Mouse (Mus musculus) neural tube, embryonic 14.5 days (tissue): ENCODE results near the gene Zbtb16. TPM values are rescaled to one million over a fixed set of nuclear protein-coding genes. Genes with fewer than 3 reads are reported as not detected.

Experiments
- ATAC-seq: fragments of 200-750 bp; cut with Nextera tagmentation; 2 replicates; pipeline ENCODE4 v1.8.0; 2017; ENCODE audit warnings: low read depth, mild to moderate bottlenecking, moderate TSS enrichment, moderate library complexity
- H3K27ac ChIP-seq: fragments of 300-500 bp; sonication (generic); 2 replicates; pipeline ENCODE4 v1.5.1; 2014; ENCODE audit warnings: low read depth, mild to moderate bottlenecking, control low read depth, low read length, moderate library complexity, mixed read lengths
- H3K27me3 ChIP-seq: fragments of 300-500 bp; sonication (generic); 2 replicates; pipeline ENCODE4 v1.6.1; 2014; ENCODE audit warnings: low read length; ENCODE audit not compliant: control insufficient read depth, insufficient read depth
- H3K36me3 ChIP-seq: fragments of 300-500 bp; sonication (generic); 2 replicates; pipeline ENCODE4 v1.6.1; 2014; ENCODE audit warnings: low read length, mixed read lengths; ENCODE audit not compliant: control insufficient read depth, insufficient read depth
- H3K4me1 ChIP-seq: fragments of 300-500 bp; sonication (generic); 2 replicates; pipeline ENCODE4 v1.6.1; 2014; ENCODE audit warnings: low read length; ENCODE audit not compliant: control insufficient read depth, insufficient read depth
- H3K4me2 ChIP-seq: fragments of 300-500 bp; sonication (generic); 2 replicates; pipeline ENCODE4 v1.6.1; 2014; ENCODE audit warnings: mild to moderate bottlenecking, low read depth, low read length, control low read depth
- H3K4me3 ChIP-seq: fragments of 300-500 bp; sonication (generic); 2 replicates; pipeline ENCODE4 v1.5.1; 2014; ENCODE audit warnings: low read depth, low read length, control low read depth, mixed read lengths
- H3K9ac ChIP-seq: fragments of 300-500 bp; sonication (generic); replicated peaks from 2 replicates; pipeline ENCODE4 v1.6.1; 2014; ENCODE audit warnings: low read depth, mild to moderate bottlenecking, control low read depth, low read length, mixed read lengths
- H3K9me3 ChIP-seq: fragments of 300-500 bp; sonication (generic); 2 replicates; pipeline ENCODE4 v1.6.1; 2016; ENCODE audit warnings: low read length; ENCODE audit not compliant: control insufficient read depth
- WGBS: fragments of 180-500 bp; shearing (Covaris S2); extraction: QIAGEN DNeasy Blood & Tissue Kit; methylation state at CpG from one replicate; pipeline ENCODE4 v1.1.7; 2014; 5-methylcytosine and 5-hydroxymethylcytosine counted together
- polyA plus RNA-seq: library from polyadenylated mRNA; unstranded; fragments of >200 nt; fragmentation: Nextera tagmentation; extraction: Ambion mirVana; gene quantifications from 2 replicates; pipeline ENCODE4 v1.2.1, GENCODE M21; 2014

Zbtb16 gene
- polyA plus RNA-seq, 1 experiment from 2014 or later: 12.0 TPM

DNA sequence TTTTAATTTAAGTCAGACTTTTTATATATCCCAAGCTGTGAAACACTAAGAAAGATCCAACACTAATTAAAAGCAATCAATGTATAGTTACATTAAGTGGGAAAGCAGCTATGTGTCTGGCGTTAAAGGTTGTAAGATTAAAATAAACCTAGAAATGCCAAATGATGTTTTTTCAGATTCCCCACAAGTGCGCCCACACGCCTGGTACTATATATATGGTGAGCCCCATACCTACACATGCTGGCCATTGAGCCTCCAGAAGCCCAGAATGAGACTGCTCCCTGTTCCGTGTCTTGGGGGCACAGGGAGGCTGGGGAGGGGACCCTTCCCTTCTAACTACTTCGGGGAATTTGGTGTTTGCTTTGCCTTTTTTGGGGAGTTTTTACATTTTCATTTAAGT is 34.7 kb downstream of the Zbtb16 start:
- Histone ChIP-seq H3K9ac (no peak overlapping the region), H3K4me3 (no peak overlapping the region), H3K4me2 (no peak overlapping the region), H3K4me1 (peaks cover 5% of the 10 kb centered on the region; the same call in 1 of the 2 replicates), H3K9me3 (no peaks in the 10 kb centered on the region), H3K36me3 (no peaks in the 10 kb centered on the region), H3K27me3 (no peaks in the 10 kb centered on the region), H3K27ac (no peak overlapping the region)
- WGBS: 87% methylated on average over 5 of the region's 5 CpGs
- ATAC-seq: no peak

DNA sequence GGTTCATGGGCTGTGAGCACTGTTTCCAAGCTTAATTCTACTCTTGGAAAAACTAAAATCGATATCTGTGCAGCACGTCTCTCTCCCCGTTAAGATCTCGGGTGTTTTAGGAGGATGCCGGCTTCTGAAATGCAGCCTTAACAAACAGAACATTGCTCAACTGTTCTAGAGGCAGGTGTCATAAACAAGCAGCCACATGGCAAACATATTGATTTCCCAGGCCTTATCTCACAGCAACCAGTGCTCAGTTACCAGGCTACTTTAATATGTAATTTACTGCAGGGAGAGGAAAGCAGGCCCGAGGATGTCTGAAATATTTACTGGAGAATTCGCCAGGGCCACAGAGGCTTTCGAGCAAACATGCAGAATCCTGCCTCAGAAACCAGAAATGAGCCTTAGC is 35.4 kb downstream of the Zbtb16 start:
- no peak for ATAC-seq
- no peak overlapping the region for H3K27ac ChIP-seq
- H3K4me2 ChIP-seq: no peak overlapping the region
- 74% methylated on average over 8 of the region's 8 CpGs for WGBS
- H3K36me3 ChIP-seq: no peaks in the 10 kb centered on the region
- H3K9ac ChIP-seq: no peak overlapping the region
- H3K27me3 ChIP-seq: no peaks in the 10 kb centered on the region
- H3K4me3 ChIP-seq: no peak overlapping the region
- no peaks in the 10 kb centered on the region for H3K9me3 ChIP-seq
- peaks cover 12% of the 10 kb centered on the region; the same call in 1 of the 2 replicates for H3K4me1 ChIP-seq

DNA sequence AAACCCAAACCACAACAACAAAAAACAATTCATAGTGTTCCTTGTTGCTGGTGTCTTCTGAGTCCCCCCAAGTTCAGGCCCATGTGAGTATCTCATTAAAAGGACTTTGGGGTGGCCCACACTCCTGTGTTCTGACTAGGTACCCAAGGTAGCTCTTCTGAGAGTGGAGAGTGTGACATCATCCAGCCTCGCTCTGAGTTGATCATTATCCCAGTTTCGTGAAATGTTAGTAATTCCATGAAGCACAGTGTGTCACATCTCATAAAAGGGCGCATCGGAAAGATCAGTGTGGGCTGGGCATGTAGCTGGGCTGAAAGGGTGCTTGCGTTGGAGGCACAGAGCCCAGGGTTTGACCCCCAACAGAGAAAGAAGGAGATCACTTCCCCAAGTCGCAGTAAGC is 38.0 kb downstream of the Zbtb16 start:
- no peak for ATAC-seq
- H3K27me3 ChIP-seq: no peaks in the 10 kb centered on the region
- no peaks in the 10 kb centered on the region for H3K9me3 ChIP-seq
- 93% methylated on average over 6 of the region's 6 CpGs for WGBS
- H3K27ac ChIP-seq: no peak overlapping the region
- H3K4me1 ChIP-seq: peaks cover 13% of the 10 kb centered on the region; the same call in 1 of the 2 replicates
- H3K9ac ChIP-seq: no peak overlapping the region
- H3K36me3 ChIP-seq: no peaks in the 10 kb centered on the region
- H3K4me3 ChIP-seq: no peak overlapping the region
- H3K4me2 ChIP-seq: no peak overlapping the region

DNA sequence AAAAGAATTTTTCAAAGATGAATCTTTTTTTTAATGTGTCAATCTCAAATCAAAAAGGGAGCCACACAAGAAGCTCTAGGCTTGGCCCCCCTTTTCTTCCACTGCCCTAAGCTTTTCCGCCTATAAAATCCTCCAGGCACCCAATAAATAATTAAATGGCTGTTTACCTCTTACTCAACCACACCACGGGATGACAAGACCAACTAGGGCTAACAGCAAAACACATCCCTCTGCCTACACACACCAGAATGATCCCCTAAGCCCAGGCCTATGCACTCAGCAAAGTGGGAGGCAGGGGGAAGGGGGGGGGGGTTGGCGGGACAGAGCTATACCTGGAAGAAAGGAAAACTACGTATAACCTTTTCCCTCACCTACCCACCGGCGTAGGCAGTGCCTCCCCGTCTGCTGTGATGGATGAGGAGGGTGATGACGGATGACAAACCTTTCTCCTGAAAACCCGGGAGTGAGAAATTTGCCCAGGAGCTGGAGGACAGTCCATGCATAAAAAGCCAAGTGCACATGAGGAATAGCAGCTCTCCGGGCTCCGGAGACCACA is 39.7 kb downstream of the Zbtb16 start:
- Histone ChIP-seq H3K9me3 (no peaks in the 10 kb centered on the region), H3K27me3 (no peaks in the 10 kb centered on the region), H3K4me3 (no peak overlapping the region), H3K27ac (no peak overlapping the region), H3K4me2 (no peak overlapping the region), H3K4me1 (peaks cover 13% of the 10 kb centered on the region; the same call in 1 of the 2 replicates), H3K36me3 (no peaks in the 10 kb centered on the region), H3K9ac (no peak overlapping the region)
- 42% methylated on average over 11 of the region's 11 CpGs for WGBS
- 0 out of 2 replicates have a peak, but pooled peaks have one; percentile 6 for ATAC-seq

DNA sequence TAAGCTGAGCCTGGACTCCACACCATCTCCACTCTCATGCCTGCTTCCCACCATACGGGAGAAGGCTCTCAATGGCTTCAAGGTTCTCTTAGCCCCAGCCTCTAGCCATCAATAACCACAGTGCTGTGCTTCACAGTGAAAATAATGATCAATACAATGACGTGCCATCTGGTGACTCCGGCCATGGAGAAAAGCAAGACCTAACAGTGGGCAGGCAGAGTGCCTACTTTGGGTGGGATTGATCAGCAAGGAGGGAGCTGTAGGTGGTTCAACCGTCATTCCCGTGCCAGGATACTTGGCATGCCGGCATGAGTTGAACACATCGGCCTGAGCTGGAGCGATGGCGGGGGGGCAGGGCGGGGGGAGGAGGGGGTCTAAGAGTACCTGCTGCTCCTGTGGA is 40.3 kb downstream of the Zbtb16 start:
- Histone ChIP-seq H3K27ac (no peak overlapping the region), H3K9me3 (no peaks in the 10 kb centered on the region), H3K4me2 (no peak overlapping the region), H3K4me3 (no peak overlapping the region), H3K27me3 (no peaks in the 10 kb centered on the region), H3K36me3 (no peaks in the 10 kb centered on the region), H3K4me1 (peaks cover 13% of the 10 kb centered on the region; the same call in 1 of the 2 replicates), H3K9ac (no peak overlapping the region)
- ATAC-seq: no peak
- WGBS: 51% methylated on average over 10 of the region's 10 CpGs

DNA sequence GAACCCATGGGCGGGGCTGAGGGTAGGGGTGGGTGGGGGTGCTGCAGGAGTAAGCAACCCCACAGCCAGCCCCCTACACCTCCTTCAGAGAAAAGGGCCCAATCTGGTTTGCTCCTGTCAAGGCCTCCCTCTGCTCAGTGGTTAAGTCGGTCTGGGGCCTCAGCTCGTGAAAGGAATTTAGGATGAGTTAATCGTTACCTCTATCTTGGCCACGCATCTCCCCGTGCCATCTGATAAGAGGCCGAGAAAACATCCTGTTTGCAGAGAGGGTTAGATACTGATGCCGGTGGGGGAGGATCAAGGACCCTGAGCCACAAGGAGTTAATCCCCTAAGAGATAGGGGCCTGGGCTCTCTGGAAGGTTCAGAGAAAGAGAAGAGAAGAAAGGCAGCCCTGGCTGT is 40.9 kb downstream of the Zbtb16 start:
- no peaks in the 10 kb centered on the region for H3K36me3 ChIP-seq
- 21% methylated on average over 8 of the region's 8 CpGs for WGBS
- H3K4me1 ChIP-seq: peaks cover 13% of the 10 kb centered on the region; the same call in 1 of the 2 replicates
- H3K4me3 ChIP-seq: no peak overlapping the region
- H3K27me3 ChIP-seq: no peaks in the 10 kb centered on the region
- H3K9me3 ChIP-seq: no peaks in the 10 kb centered on the region
- no peak overlapping the region for H3K4me2 ChIP-seq
- no peak for ATAC-seq
- H3K9ac ChIP-seq: no peak overlapping the region
- H3K27ac ChIP-seq: no peak overlapping the region

DNA sequence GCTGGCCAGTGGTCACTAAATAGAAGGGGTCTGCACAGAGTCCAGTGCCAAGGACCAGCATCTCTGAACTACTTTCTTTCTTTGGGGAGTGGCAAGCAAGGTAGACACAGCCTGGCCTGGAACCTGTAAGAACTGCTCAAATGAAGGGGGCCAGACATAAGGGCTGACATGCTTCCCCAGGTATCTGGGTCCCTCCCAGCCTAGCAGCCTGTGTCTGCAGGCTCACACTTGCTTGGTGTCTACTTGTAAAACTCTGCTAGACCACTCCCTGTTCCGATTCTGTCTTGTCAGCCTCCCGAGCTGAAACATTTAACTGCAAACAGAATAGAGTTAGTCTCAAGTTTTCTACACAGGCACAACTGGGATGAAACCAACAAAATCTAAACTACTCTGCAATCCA is 41.6 kb downstream of the Zbtb16 start:
- Histone ChIP-seq H3K36me3 (no peaks in the 10 kb centered on the region), H3K9ac (no peak overlapping the region), H3K9me3 (no peaks in the 10 kb centered on the region), H3K27ac (no peak overlapping the region), H3K27me3 (no peaks in the 10 kb centered on the region), H3K4me3 (no peak overlapping the region), H3K4me1 (peaks cover 13% of the 10 kb centered on the region; the same call in 1 of the 2 replicates), H3K4me2 (no peak overlapping the region)
- ATAC-seq: no peak
- 63% methylated on average over 2 of the region's 2 CpGs for WGBS

DNA sequence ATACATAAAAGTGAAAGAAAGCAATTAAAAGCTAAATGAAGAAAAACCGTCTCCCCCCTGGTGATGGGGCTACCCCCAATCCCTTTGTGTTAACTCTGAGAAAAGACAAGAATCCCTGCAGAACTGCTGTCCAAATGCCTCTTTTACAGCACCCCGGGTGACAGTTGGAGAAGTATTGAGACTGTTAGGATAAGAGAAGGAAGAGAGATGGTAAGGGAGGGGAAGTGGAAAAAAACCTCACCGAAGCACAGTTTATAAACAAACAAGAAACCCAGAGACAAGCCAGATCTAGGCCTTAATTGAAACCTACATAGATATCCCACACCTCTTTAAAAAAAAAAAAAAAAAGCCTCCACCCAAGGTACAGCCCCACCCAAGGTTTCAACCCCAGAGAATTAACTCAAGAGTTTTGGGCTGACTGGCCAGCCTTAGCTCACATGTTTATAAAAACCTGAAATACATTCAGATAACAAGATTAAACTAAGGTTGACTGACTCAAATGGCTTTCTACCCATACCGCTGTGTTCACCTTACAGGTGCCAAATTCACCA is 42.3 kb downstream of the Zbtb16 start:
- no peak overlapping the region for H3K4me3 ChIP-seq
- no peaks in the 10 kb centered on the region for H3K36me3 ChIP-seq
- no peak overlapping the region for H3K4me2 ChIP-seq
- H3K27ac ChIP-seq: no peak overlapping the region
- WGBS: 36% methylated on average over 4 of the region's 4 CpGs
- H3K9ac ChIP-seq: no peak overlapping the region
- ATAC-seq: no peak
- peaks cover 13% of the 10 kb centered on the region; the same call in 1 of the 2 replicates for H3K4me1 ChIP-seq
- H3K9me3 ChIP-seq: no peaks in the 10 kb centered on the region
- no peaks in the 10 kb centered on the region for H3K27me3 ChIP-seq

DNA sequence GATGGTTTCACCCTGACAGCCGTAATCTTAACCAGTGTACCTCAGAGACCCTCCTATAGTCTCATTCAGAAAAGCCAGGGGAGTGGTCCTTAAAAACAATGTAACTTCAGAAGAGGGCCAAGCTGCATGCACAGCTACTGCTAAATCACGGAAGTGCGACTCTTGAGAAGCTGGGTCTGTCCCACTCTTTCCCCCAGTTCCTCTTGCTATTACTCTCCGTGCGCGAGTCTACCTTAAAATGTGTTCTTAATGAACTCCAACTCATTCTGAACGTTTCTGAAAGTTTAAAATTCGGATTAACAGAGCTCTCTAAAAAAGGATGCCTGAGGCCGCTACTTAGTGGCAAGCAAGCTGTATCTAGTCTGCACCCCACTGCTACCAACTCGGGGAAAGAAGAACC is 45.4 kb downstream of the Zbtb16 start:
- Histone ChIP-seq H3K4me3 (no peak overlapping the region), H3K36me3 (no peaks in the 10 kb centered on the region), H3K4me2 (no peak overlapping the region), H3K9ac (no peak overlapping the region), H3K27ac (no peak overlapping the region), H3K4me1 (peaks cover under 1% of the 10 kb centered on the region; the same call in 1 of the 2 replicates), H3K9me3 (no peaks in the 10 kb centered on the region), H3K27me3 (no peaks in the 10 kb centered on the region)
- WGBS: 83% methylated on average over 10 of the region's 10 CpGs
- no peak for ATAC-seq
